Comparison of ENCODE assay signal across 8 mouse cellular contexts in the genomic region with DNA sequence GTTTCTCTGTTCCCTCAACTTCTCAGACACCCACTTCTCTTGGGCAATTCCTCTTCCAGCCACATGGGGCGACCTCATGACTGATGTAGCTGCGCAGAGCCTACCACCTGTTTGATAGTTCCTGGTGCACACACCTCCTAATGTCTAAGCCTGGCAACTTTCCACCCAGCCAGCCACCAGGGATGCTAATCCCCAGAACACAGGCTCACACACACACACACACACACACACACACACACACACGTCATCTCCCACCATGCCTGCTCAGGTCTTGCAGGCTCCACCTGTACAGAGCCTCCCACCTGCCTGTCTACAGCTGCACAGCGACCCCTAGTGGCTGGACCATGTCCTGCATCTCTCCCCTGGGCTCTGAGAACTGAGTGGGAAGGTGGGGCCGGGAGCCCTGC. TPM values are rescaled to one million over a fixed set of nuclear protein-coding genes. Genes with fewer than 3 reads are reported as not detected.
A peak's percentile ranks its signal among the peaks of the same experiment; 100 is the strongest.
DNase-seq lines count a peak whose midpoint lies in the region; ATAC-seq and TF ChIP-seq lines count a peak whose summit lies in the region.

No protein-coding gene starts in this region.

- peak; percentile 91 for TF ChIP-seq CTCF in olfactory bulb, adult 2 months (IDR thresholded peaks at IDR 0.05; ENCODE audit: insufficient read depth, low read depth, low read length)
- TF ChIP-seq CTCF in thymus, adult 2 months (IDR thresholded peaks at IDR 0.05; ENCODE audit: borderline replicate concordance, control insufficient read depth, extremely low read depth, insufficient read depth, low read length, poor library complexity): peak; percentile 99

- H3K4me1 ChIP-seq in embryonic facial prominence, embryonic 10.5 days: peaks cover 33% of the 10 kb centered on the region
- peaks cover 3% of the 10 kb centered on the region; the same call in 1 of the 2 replicates for H3K4me1 ChIP-seq in heart, embryonic 16.5 days (ENCODE audit: control insufficient read depth, insufficient read depth, low read length)
- peaks cover 16% of the 10 kb centered on the region; the same call in 1 of the 2 replicates for H3K4me1 ChIP-seq in lung, embryonic 15.5 days
- 0 out of 2 replicates have a peak, but pooled peaks cover 2% of the 10 kb centered on the region for H3K4me1 ChIP-seq in olfactory bulb, adult 2 months (ENCODE audit: control insufficient read depth, insufficient read depth, low read length)
- no peaks in the 10 kb centered on the region for H3K4me1 ChIP-seq in thymus, adult 2 months (replicated peaks; ENCODE audit: control insufficient read depth, insufficient read depth, low read length)

- DNase-seq in CD4-positive helper T cell, adult 2 months (ENCODE audit: low read depth, low spot score): peak; percentile 90
- peak; percentile 88 for DNase-seq in adrenal gland, postnatal 10 days
- peak; percentile 83 for DNase-seq in embryonic facial prominence, embryonic 10.5 days (ENCODE audit: low spot score)
- DNase-seq in kidney, postnatal 25 days: peak; percentile 87 to 93
- DNase-seq in thymus, adult 2 months: peak; percentile 87

- WGBS in embryonic facial prominence, embryonic 10.5 days: 49% methylated on average over 5 of the region's 5 CpGs
- WGBS in heart, embryonic 16.5 days: 49% methylated on average over 5 of the region's 5 CpGs
- WGBS in lung, embryonic 15.5 days: 40% methylated on average over 5 of the region's 5 CpGs
- 36% methylated on average over 5 of the region's 5 CpGs for WGBS in olfactory bulb, adult 2 months
- WGBS in thymus, adult 2 months: 56% methylated on average over 5 of the region's 5 CpGs

- no peaks in the 10 kb centered on the region for H3K9me3 ChIP-seq in embryonic facial prominence, embryonic 10.5 days
- H3K9me3 ChIP-seq in heart, embryonic 16.5 days (replicated peaks; ENCODE audit: control insufficient read depth, low read length): no peaks in the 10 kb centered on the region
- H3K9me3 ChIP-seq in lung, embryonic 15.5 days: no peaks in the 10 kb centered on the region

- no peak overlapping the region for H3K27ac ChIP-seq in embryonic facial prominence, embryonic 10.5 days (replicated peaks)
- no peak overlapping the region for H3K27ac ChIP-seq in heart, embryonic 16.5 days (ENCODE audit: low read length)
- H3K27ac ChIP-seq in lung, embryonic 15.5 days: no peak overlapping the region
- no peak overlapping the region for H3K27ac ChIP-seq in olfactory bulb, adult 2 months (ENCODE audit: insufficient read depth, low read depth, low read length)
- no peak overlapping the region for H3K27ac ChIP-seq in thymus, adult 2 months (ENCODE audit: control insufficient read depth, insufficient read depth, low read length)

- H3K36me3 ChIP-seq in embryonic facial prominence, embryonic 10.5 days (replicated peaks): peaks cover 75% of the 10 kb centered on the region
- H3K36me3 ChIP-seq in heart, embryonic 16.5 days (ENCODE audit: control insufficient read depth, insufficient read depth): peaks cover 59% of the 10 kb centered on the region
- peaks cover 70% of the 10 kb centered on the region for H3K36me3 ChIP-seq in lung, embryonic 15.5 days
- peaks cover 65% of the 10 kb centered on the region for H3K36me3 ChIP-seq in thymus, adult 2 months (ENCODE audit: control insufficient read depth, insufficient read depth, low read length)

- no peak overlapping the region for H3K4me2 ChIP-seq in heart, embryonic 16.5 days (ENCODE audit: low read depth, low read length)
- H3K4me2 ChIP-seq in lung, embryonic 15.5 days: no peak overlapping the region

- H3K27me3 ChIP-seq in embryonic facial prominence, embryonic 10.5 days (replicated peaks; ENCODE audit: low read depth, poor library complexity, severe bottlenecking): no peaks in the 10 kb centered on the region
- no peaks in the 10 kb centered on the region for H3K27me3 ChIP-seq in heart, embryonic 16.5 days (ENCODE audit: control insufficient read depth, insufficient read depth, low read length)
- H3K27me3 ChIP-seq in lung, embryonic 15.5 days: no peaks in the 10 kb centered on the region
- no peaks in the 10 kb centered on the region for H3K27me3 ChIP-seq in thymus, adult 2 months (ENCODE audit: control insufficient read depth, insufficient read depth, low read length)

- no peak for TF ChIP-seq POLR2A in olfactory bulb, adult 2 months (IDR thresholded peaks at IDR 0.05; ENCODE audit: insufficient read depth, low read depth, low read length)
- TF ChIP-seq POLR2A in thymus, adult 2 months (IDR thresholded peaks at IDR 0.05; ENCODE audit: control insufficient read depth, extremely low read depth, insufficient read depth, low read length, poor library complexity): no peak

- H3K9ac ChIP-seq in heart, embryonic 16.5 days (ENCODE audit: low read length): no peak overlapping the region
- no peak overlapping the region for H3K9ac ChIP-seq in lung, embryonic 15.5 days

- peak; percentile 43 for ATAC-seq in heart, embryonic 16.5 days (replicated peaks; ENCODE audit: extremely low read depth, insufficient read depth, low FRiP score)
- ATAC-seq in lung, embryonic 15.5 days (ENCODE audit: borderline replicate concordance, extremely low read depth, low FRiP score, low TSS enrichment): peak; percentile 11; the same call in 1 of the 2 replicates

- H3K4me3 ChIP-seq in embryonic facial prominence, embryonic 10.5 days: peak overlapping the region; percentile 32
- no peak overlapping the region for H3K4me3 ChIP-seq in heart, embryonic 16.5 days (ENCODE audit: low read length)
- no peak overlapping the region for H3K4me3 ChIP-seq in lung, embryonic 15.5 days
- no peak overlapping the region for H3K4me3 ChIP-seq in olfactory bulb, adult 2 months (ENCODE audit: insufficient read depth, low read depth, low read length)
- H3K4me3 ChIP-seq in thymus, adult 2 months (ENCODE audit: control insufficient read depth, insufficient read depth, low read length): no peak overlapping the region

RNA-seq across cellular contexts. Expression of gene Slc44a4, which starts 2.3 kb away (rescaled TPM):
- 1 to 10 TPM in 1 of 2 experiments, under 1 TPM in 1; 1.00 to 1.2 TPM for total RNA-seq in adrenal gland, postnatal 10 days (2021)
- 0.21 and 0.44 TPM in 2 replicates for polyA plus RNA-seq in embryonic facial prominence, embryonic 10.5 days (2016; fragmentation: Nextera tagmentation; extraction: Ambion mirVana)
- polyA plus RNA-seq in heart, embryonic 16.5 days (2015; fragmentation: Nextera tagmentation; extraction: Ambion mirVana): 0.16 and 0.68 TPM in 2 replicates
- 0.94 and 1.5 TPM in 2 replicates for polyA plus RNA-seq in lung, embryonic 15.5 days (2015; fragmentation: Nextera tagmentation; extraction: Ambion mirVana)
- not detected in 2 replicates for polyA plus RNA-seq in olfactory bulb, adult 2 months (2012; ENCODE audit: insufficient read depth, insufficient read length, low replicate concordance, missing spikeins)
- 0.33 and 0.59 TPM in 2 replicates for polyA plus RNA-seq in thymus, adult 2 months (2012; rRNA removed)

RNA-seq across cellular contexts. Expression of gene Ehmt2, which starts 13.7 kb away (rescaled TPM):
- 100 to 1,000 TPM; 113 to 137 TPM for total RNA-seq in adrenal gland, postnatal 10 days (2021)
- polyA plus RNA-seq in embryonic facial prominence, embryonic 10.5 days (2016; fragmentation: Nextera tagmentation; extraction: Ambion mirVana): 96.5 and 103 TPM in 2 replicates
- 39.5 and 41.5 TPM in 2 replicates for polyA plus RNA-seq in heart, embryonic 16.5 days (2015; fragmentation: Nextera tagmentation; extraction: Ambion mirVana)
- 64.9 and 69.9 TPM in 2 replicates for polyA plus RNA-seq in lung, embryonic 15.5 days (2015; fragmentation: Nextera tagmentation; extraction: Ambion mirVana)
- 130 TPM in 1 of 2 replicates, not detected in the other for polyA plus RNA-seq in olfactory bulb, adult 2 months (2012; ENCODE audit: insufficient read depth, insufficient read length, low replicate concordance, missing spikeins)
- polyA plus RNA-seq in thymus, adult 2 months (2012; rRNA removed): 372 and 380 TPM in 2 replicates

RNA-seq across cellular contexts. Expression of gene C2, which starts 13.9 kb away (rescaled TPM):
- 10 to 100 TPM; 41.1 TPM for total RNA-seq in adrenal gland, postnatal 10 days (2021)
- polyA plus RNA-seq in embryonic facial prominence, embryonic 10.5 days (2016; fragmentation: Nextera tagmentation; extraction: Ambion mirVana): 0.55 and 1.6 TPM in 2 replicates
- polyA plus RNA-seq in heart, embryonic 16.5 days (2015; fragmentation: Nextera tagmentation; extraction: Ambion mirVana): 2.2 and 2.6 TPM in 2 replicates
- polyA plus RNA-seq in lung, embryonic 15.5 days (2015; fragmentation: Nextera tagmentation; extraction: Ambion mirVana): 2.6 and 2.9 TPM in 2 replicates
- not detected in 2 replicates for polyA plus RNA-seq in olfactory bulb, adult 2 months (2012; ENCODE audit: insufficient read depth, insufficient read length, low replicate concordance, missing spikeins)
- 12.9 and 18.4 TPM in 2 replicates for polyA plus RNA-seq in thymus, adult 2 months (2012; rRNA removed)

RNA-seq across cellular contexts. Expression of gene Neu1, which starts 19.1 kb away (rescaled TPM):
- 10 to 100 TPM; 18.6 to 24.2 TPM for total RNA-seq in adrenal gland, postnatal 10 days (2021)
- polyA plus RNA-seq in embryonic facial prominence, embryonic 10.5 days (2016; fragmentation: Nextera tagmentation; extraction: Ambion mirVana): 14.0 and 19.3 TPM in 2 replicates
- polyA plus RNA-seq in heart, embryonic 16.5 days (2015; fragmentation: Nextera tagmentation; extraction: Ambion mirVana): 20.1 and 20.4 TPM in 2 replicates
- polyA plus RNA-seq in lung, embryonic 15.5 days (2015; fragmentation: Nextera tagmentation; extraction: Ambion mirVana): 17.3 and 17.9 TPM in 2 replicates
- not detected in 2 replicates for polyA plus RNA-seq in olfactory bulb, adult 2 months (2012; ENCODE audit: insufficient read depth, insufficient read length, low replicate concordance, missing spikeins)
- 66.9 and 82.3 TPM in 2 replicates for polyA plus RNA-seq in thymus, adult 2 months (2012; rRNA removed)

RNA-seq across cellular contexts. Expression of gene Gm20547, which starts 30.1 kb away (rescaled TPM):
- under 1 TPM in 1 of 2 experiments, not detected in 1; 0.21 TPM for total RNA-seq in adrenal gland, postnatal 10 days (2021)
- polyA plus RNA-seq in embryonic facial prominence, embryonic 10.5 days (2016; fragmentation: Nextera tagmentation; extraction: Ambion mirVana): not detected in 2 replicates
- not detected in 2 replicates for polyA plus RNA-seq in heart, embryonic 16.5 days (2015; fragmentation: Nextera tagmentation; extraction: Ambion mirVana)
- polyA plus RNA-seq in lung, embryonic 15.5 days (2015; fragmentation: Nextera tagmentation; extraction: Ambion mirVana): not detected in 2 replicates
- not detected in 2 replicates for polyA plus RNA-seq in olfactory bulb, adult 2 months (2012; ENCODE audit: insufficient read depth, insufficient read length, low replicate concordance, missing spikeins)
- 0.03 TPM in 1 of 2 replicates, not detected in the other for polyA plus RNA-seq in thymus, adult 2 months (2012; rRNA removed)
